Mouse (Mus musculus) brain, embryonic 14.5 days (tissue): ENCODE data around the gene Nubp1.

ENCODE experiments used
- CTCF ChIP-seq: fragments of 200-500 bp; IDR thresholded peaks from 2 replicates; pipeline ENCODE4 v1.5.1; 2012; ENCODE audit warnings: inconsistent platforms, mild to moderate bottlenecking, moderate library complexity, borderline replicate concordance; ENCODE audit not compliant: insufficient read depth, insufficient read length; ENCODE audit errors: extremely low read depth
- POLR2A ChIP-seq: fragments of 200-500 bp; IDR thresholded peaks from 2 replicates; pipeline ENCODE4 v1.6.1; 2012; ENCODE audit warnings: mild to moderate bottlenecking, inconsistent platforms, borderline replicate concordance; ENCODE audit not compliant: poor library complexity, insufficient read depth, insufficient read length, severe bottlenecking; ENCODE audit errors: extremely low read depth

- no peak for TF ChIP-seq POLR2A
- no peak for TF ChIP-seq CTCF
Observed at GRCm38 (mm10) chr16:10448931-10449330, 37.2 kb downstream of the Nubp1 start.
